Mouse (Mus musculus) bone marrow, adult 2 months (tissue): ENCODE data around the gene Vezf1.

ENCODE experiments used
- CTCF ChIP-seq: fragments of 200-500 bp; IDR thresholded peaks from 2 replicates; pipeline ENCODE4 v1.5.1; 2011; ENCODE audit warnings: low read length, control low read depth; ENCODE audit not compliant: control insufficient read depth, insufficient read depth
- POLR2A ChIP-seq: fragments of 200-500 bp; IDR thresholded peaks from 2 replicates; pipeline ENCODE4 v1.6.1; 2011; ENCODE audit warnings: low read depth, mild to moderate bottlenecking, control low read depth, low read length, borderline replicate concordance; ENCODE audit not compliant: control insufficient read depth

- TF ChIP-seq CTCF (no peak; the same call in 1 of the 2 replicates), POLR2A (no peak)
Measured at GRCm38 (mm10) chr11:88054589-88054988, 13.5 kb upstream of the Vezf1 start.
